Mouse (Mus musculus) heart, embryonic 15.5 days (tissue): ENCODE data around the gene Olfr1331. TPM values are rescaled to one million over a fixed set of nuclear protein-coding genes. Genes with fewer than 3 reads are reported as not detected.
"Not testable (repeated sequence)": the region's sequence is repeated elsewhere in the genome, so short reads cannot be mapped to it uniquely, and the experiment has no call there.

Experiments used
- ATAC-seq: fragments of 200-750 bp; cut with Nextera tagmentation; replicated peaks from 2 replicates; pipeline ENCODE4 v1.8.0; 2017; ENCODE audit warnings: low read depth, moderate TSS enrichment; ENCODE audit not compliant: insufficient number of reproducible peaks, insufficient read depth, low FRiP score
- H3K27ac ChIP-seq: fragments of 300-500 bp; sonication (generic); 2 replicates; pipeline ENCODE4 v1.5.1; 2015; ENCODE audit warnings: mild to moderate bottlenecking, inconsistent platforms
- H3K27me3 ChIP-seq: fragments of 300-500 bp; sonication (generic); 2 replicates; pipeline ENCODE4 v1.6.1; 2015; ENCODE audit warnings: inconsistent platforms
- H3K36me3 ChIP-seq: fragments of 300-500 bp; sonication (generic); 2 replicates; pipeline ENCODE4 v1.6.1; 2015; ENCODE audit warnings: mild to moderate bottlenecking, inconsistent platforms
- H3K4me1 ChIP-seq: fragments of 300-500 bp; sonication (generic); replicated peaks from 2 replicates; pipeline ENCODE4 v1.6.1; 2015; ENCODE audit warnings: inconsistent platforms
- H3K4me2 ChIP-seq: fragments of 300-500 bp; sonication (generic); 2 replicates; pipeline ENCODE4 v1.6.1; 2015; ENCODE audit warnings: inconsistent platforms, mild to moderate bottlenecking, moderate library complexity
- H3K4me3 ChIP-seq: fragments of 300-500 bp; sonication (generic); 2 replicates; pipeline ENCODE4 v1.5.1; 2015; ENCODE audit warnings: mild to moderate bottlenecking, inconsistent platforms
- H3K9ac ChIP-seq: fragments of 300-500 bp; sonication (generic); 2 replicates; pipeline ENCODE4 v1.6.1; 2015; ENCODE audit warnings: mild to moderate bottlenecking, inconsistent platforms
- H3K9me3 ChIP-seq: fragments of 300-500 bp; sonication (generic); replicated peaks from 2 replicates; pipeline ENCODE4 v1.6.1; 2016; ENCODE audit warnings: inconsistent platforms
- WGBS: fragments of 180-500 bp; shearing (Covaris S2); methylation state at CpG from one replicate; pipeline ENCODE4 v1.1.7; 2015; ENCODE audit warnings: mixed read lengths; 5-methylcytosine and 5-hydroxymethylcytosine counted together
- polyA plus RNA-seq: library from polyadenylated mRNA; unstranded; fragments of >200 nt; fragmentation: Nextera tagmentation; extraction: Ambion mirVana; gene quantifications from 2 replicates; pipeline ENCODE4 v1.2.1, GENCODE M21; 2015

The Olfr1331 gene
- not detected in 2 replicates for polyA plus RNA-seq

- WGBS, result 95% methylated on average over 1 of the region's 1 CpGs
Observed at GRCm38 (mm10) chr4:118864349-118864748, at the start of gene Olfr1331. Gene Olfr1331, plus strand, starts transcription at chr4:118864649.

DNA sequence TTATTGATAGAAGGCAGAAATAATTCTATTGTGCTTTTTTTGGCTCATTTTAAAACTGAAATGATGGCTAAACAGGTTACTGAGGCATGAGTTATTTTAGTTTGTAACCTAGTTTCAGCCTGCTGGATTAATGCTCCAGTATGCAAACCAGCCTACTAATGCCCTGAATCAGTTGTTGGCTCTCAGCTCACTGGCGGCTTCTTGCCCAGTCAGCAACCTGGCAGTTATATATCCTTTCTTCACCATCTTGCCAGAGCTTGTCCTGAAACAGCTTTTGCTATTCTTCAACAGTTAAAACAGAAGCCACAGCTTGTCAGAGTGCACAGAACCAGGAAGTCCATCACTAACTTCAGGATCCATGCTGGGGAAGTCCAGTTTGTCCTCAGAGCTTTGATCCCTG is 45.5 kb upstream of the Olfr1331 start:
- H3K4me2 ChIP-seq, result no peak overlapping the region
- WGBS, result 91% methylated on average over 1 of the region's 1 CpGs
- no peak for ATAC-seq

More at GRCm38 (mm10) chr4:118864349-118864748, at the start of gene Olfr1331:
- H3K36me3 ChIP-seq, result no peaks in the 10 kb centered on the region
- H3K4me3 ChIP-seq, result no peak within 1 kb of the TSS
- no peak for ATAC-seq
- H3K4me1 ChIP-seq, result peaks cover 8% of the 10 kb centered on the region; the same call in 1 of the 2 replicates
- no peak within 1 kb of the TSS for H3K27ac ChIP-seq
- H3K9ac ChIP-seq, result no peak within 1 kb of the TSS
- no peak within 1 kb of the TSS for H3K4me2 ChIP-seq
- no peaks in the 10 kb centered on the region for H3K27me3 ChIP-seq
- no peaks in the 10 kb centered on the region for H3K9me3 ChIP-seq

GRCm38 (mm10) chr4:118836179-118836578 is 28.3 kb upstream of the Olfr1331 start, which contains the start of gene Olfr1333:
Gene Olfr1333, minus strand, starts transcription at chr4:118836279.
- no peaks in the 10 kb centered on the region for H3K4me1 ChIP-seq
- ATAC-seq, result no peak
- no peak within 1 kb of the TSS for H3K9ac ChIP-seq
- H3K9me3 ChIP-seq, result no peaks in the 10 kb centered on the region
- H3K27me3 ChIP-seq, result no peaks in the 10 kb centered on the region
- H3K36me3 ChIP-seq, result no peaks in the 10 kb centered on the region
- WGBS, result 89% methylated on average over 1 of the region's 1 CpGs
- H3K4me3 ChIP-seq, result no peak within 1 kb of the TSS
- H3K27ac ChIP-seq, result no peak within 1 kb of the TSS
- H3K4me2 ChIP-seq, result no peak within 1 kb of the TSS

More for the DNA sequence above, 45.5 kb upstream of the Olfr1331 start:
- H3K36me3 ChIP-seq, result no peaks in the 10 kb centered on the region
- no peak overlapping the region for H3K27ac ChIP-seq
- H3K27me3 ChIP-seq, result no peaks in the 10 kb centered on the region
- H3K4me3 ChIP-seq, result no peak overlapping the region
- no peaks in the 10 kb centered on the region for H3K9me3 ChIP-seq
- H3K4me1 ChIP-seq, result no peaks in the 10 kb centered on the region
- no peak overlapping the region for H3K9ac ChIP-seq

GRCm38 (mm10) chr4:118861791-118862190 is 2.7 kb upstream of the Olfr1331 start:
- Histone ChIP-seq H3K27me3 (no peaks in the 10 kb centered on the region), H3K4me2 (no peak overlapping the region), H3K9me3 (no peaks in the 10 kb centered on the region), H3K4me1 (peaks cover 3% of the 10 kb centered on the region; the same call in 1 of the 2 replicates), H3K27ac (no peak overlapping the region), H3K4me3 (no peak overlapping the region), H3K9ac (no peak overlapping the region), H3K36me3 (no peaks in the 10 kb centered on the region)
- WGBS, result 89% methylated on average over 1 of the region's 1 CpGs
- no peak for ATAC-seq

DNA sequence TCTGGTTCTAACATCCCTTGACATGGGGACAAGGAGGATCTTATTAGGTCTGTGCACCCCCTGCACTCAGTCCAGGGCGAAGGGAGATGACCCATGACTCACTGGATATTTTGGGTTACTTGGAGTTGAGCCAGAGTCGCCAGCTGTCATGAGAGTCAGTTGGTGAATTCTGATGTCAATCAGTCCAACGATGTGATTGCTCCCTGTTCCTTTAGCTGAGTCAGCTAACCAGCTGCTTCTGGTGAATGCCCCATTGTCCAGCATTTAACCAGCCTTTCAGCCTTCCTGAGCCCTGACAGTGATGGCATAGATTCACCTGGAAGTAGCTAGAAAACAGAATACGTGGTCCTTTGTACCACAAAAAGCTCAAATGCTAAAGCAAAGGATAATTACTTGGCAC is 1.7 kb upstream of the Olfr1331 start:
- H3K4me3 ChIP-seq, result no peak overlapping the region
- no peaks in the 10 kb centered on the region for H3K9me3 ChIP-seq
- WGBS, result 51% methylated on average over 4 of the region's 4 CpGs
- H3K36me3 ChIP-seq, result no peaks in the 10 kb centered on the region
- no peak for ATAC-seq
- H3K27ac ChIP-seq, result no peak overlapping the region
- H3K4me1 ChIP-seq, result peaks cover 3% of the 10 kb centered on the region; the same call in 1 of the 2 replicates
- H3K27me3 ChIP-seq, result no peaks in the 10 kb centered on the region
- no peak overlapping the region for H3K4me2 ChIP-seq
- H3K9ac ChIP-seq, result no peak overlapping the region

- Histone ChIP-seq H3K4me1 (peaks cover 8% of the 10 kb centered on the region; the same call in 1 of the 2 replicates), H3K36me3 (no peaks in the 10 kb centered on the region), H3K4me3 (no peak overlapping the region), H3K27me3 (no peaks in the 10 kb centered on the region), H3K4me2 (no peak overlapping the region), H3K27ac (peak overlapping the region; percentile 74), H3K9me3 (no peaks in the 10 kb centered on the region), H3K9ac (no peak overlapping the region)
- ATAC-seq, result peak; percentile 70
Observed at GRCm38 (mm10) chr4:118867566-118867965, 3.1 kb downstream of the Olfr1331 start.

DNA sequence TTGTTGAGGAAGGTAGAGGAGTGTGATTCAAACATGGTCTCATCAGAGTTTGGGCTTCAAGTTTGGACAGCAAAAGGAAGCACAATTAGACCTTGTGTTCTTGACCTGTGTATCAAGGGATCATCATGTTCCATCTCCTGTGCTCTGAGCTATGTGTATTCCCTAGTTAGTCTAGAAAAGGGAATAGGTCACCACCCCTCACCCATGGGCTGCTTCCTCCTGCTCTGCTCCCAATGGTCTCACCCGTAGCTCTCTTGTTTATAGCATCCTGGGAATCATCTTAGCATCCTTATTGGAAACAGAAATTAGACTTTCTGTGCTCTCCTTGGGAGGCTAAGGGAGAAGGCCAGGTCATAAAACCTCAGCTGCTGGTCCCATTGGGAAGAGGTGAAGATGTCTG is 23.8 kb downstream of the Olfr1331 start, which contains the start of gene Olfr1330:
Gene Olfr1330, plus strand, starts transcription at position 301 of the 400 bp plus-strand sequence.
- H3K9me3 ChIP-seq, result no peaks in the 10 kb centered on the region
- WGBS, result 82% methylated on average over 1 of the region's 1 CpGs
- no peaks in the 10 kb centered on the region for H3K27me3 ChIP-seq
- H3K27ac ChIP-seq, result no peak within 1 kb of the TSS
- no peak within 1 kb of the TSS for H3K9ac ChIP-seq
- H3K4me1 ChIP-seq, result no peaks in the 10 kb centered on the region
- no peaks in the 10 kb centered on the region for H3K36me3 ChIP-seq
- H3K4me3 ChIP-seq, result no peak within 1 kb of the TSS
- ATAC-seq, result no peak
- no peak within 1 kb of the TSS for H3K4me2 ChIP-seq

DNA sequence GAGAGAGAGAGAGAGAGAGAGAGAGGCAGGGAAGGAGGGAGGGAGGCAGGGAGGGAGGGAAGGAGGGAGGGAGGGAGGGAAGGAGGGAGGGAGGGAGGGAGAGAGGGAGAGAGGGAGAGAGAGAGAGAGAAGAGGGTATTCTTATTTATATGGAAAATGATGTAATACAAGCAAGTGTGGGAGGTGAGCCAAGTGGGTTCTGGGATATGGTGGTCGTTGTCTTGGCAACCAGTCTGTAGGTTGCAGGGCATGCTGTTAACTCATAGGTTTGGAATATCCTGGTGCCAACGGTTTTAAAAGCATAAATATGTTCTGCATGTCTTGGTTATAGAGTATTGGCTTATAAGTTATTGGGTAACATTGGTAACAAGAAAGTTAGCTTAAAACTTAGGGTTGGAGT is 37.5 kb downstream of the Olfr1331 start:
- no peak for ATAC-seq
- H3K9me3 ChIP-seq, result no peaks in the 10 kb centered on the region

GRCm38 (mm10) chr4:118917365-118917764 is 52.9 kb downstream of the Olfr1331 start, which contains the start of gene Olfr1329:
Gene Olfr1329, minus strand, starts transcription at chr4:118917465.
- H3K9me3 ChIP-seq, H3K36me3 ChIP-seq, H3K27ac ChIP-seq, H3K9ac ChIP-seq, H3K27me3 ChIP-seq, H3K4me3 ChIP-seq, ATAC-seq, H3K4me1 ChIP-seq, H3K4me2 ChIP-seq: not testable (repeated sequence)
- 38% methylated on average over 2 of the region's 2 CpGs for WGBS

More for the DNA sequence above, 37.5 kb downstream of the Olfr1331 start:
- Histone ChIP-seq H3K9ac (no peak overlapping the region), H3K4me1 (no peaks in the 10 kb centered on the region), H3K27ac (no peak overlapping the region), H3K4me3 (no peak overlapping the region), H3K4me2 (no peak overlapping the region), H3K27me3 (no peaks in the 10 kb centered on the region), H3K36me3 (no peaks in the 10 kb centered on the region)
- WGBS, result 70% methylated on average over 2 of the region's 2 CpGs

Other genes starting within 250 kb of the Olfr1331 start
- gene Cfap57, start 243.9 kb upstream of the Olfr1331 start, polyA plus RNA-seq, result 0.25 and 0.39 TPM in 2 replicates
- gene Ebna1bp2, start 243.8 kb upstream of the Olfr1331 start, polyA plus RNA-seq, result 77.8 and 78.4 TPM in 2 replicates
- not detected in 2 replicates for gene Olfr62, start 205.7 kb upstream of the Olfr1331 start, polyA plus RNA-seq
- not detected in 2 replicates for gene Olfr1342, start 171.9 kb upstream of the Olfr1331 start, polyA plus RNA-seq
- gene Olfr1341, start 161.1 kb upstream of the Olfr1331 start, polyA plus RNA-seq, result not detected in 2 replicates
- not detected in 2 replicates for gene Olfr1340, start 144.5 kb upstream of the Olfr1331 start, polyA plus RNA-seq
- not detected in 2 replicates for gene Olfr1339, start 132.5 kb upstream of the Olfr1331 start, polyA plus RNA-seq
- gene Olfr1338, start 105.9 kb upstream of the Olfr1331 start, polyA plus RNA-seq, result not detected in 2 replicates
- gene Olfr1337, start 82.1 kb upstream of the Olfr1331 start, polyA plus RNA-seq, result not detected in 2 replicates
- gene Olfr1335, start 54.7 kb upstream of the Olfr1331 start, polyA plus RNA-seq, result not detected in 2 replicates
- gene Olfr1333, start 28.4 kb upstream of the Olfr1331 start, polyA plus RNA-seq, result not detected in 2 replicates
- gene Olfr1330, start 23.9 kb downstream of the Olfr1331 start, polyA plus RNA-seq, result 0.06 and 0.08 TPM in 2 replicates
- not detected in 2 replicates for gene Olfr1329, start 52.8 kb downstream of the Olfr1331 start, polyA plus RNA-seq
- gene Olfr1328, start 74.0 kb downstream of the Olfr1331 start, polyA plus RNA-seq, result 0.04 TPM in 1 of 2 replicates, not detected in the other
- not detected in 2 replicates for gene Lao1, start 96.9 kb downstream of the Olfr1331 start, polyA plus RNA-seq
- gene Slc2a1, start 244.1 kb downstream of the Olfr1331 start, polyA plus RNA-seq, result 119 and 127 TPM in 2 replicates